Mouse (Mus musculus) fat pad, adult 2 months (tissue): ENCODE results near the gene Pusl1.

Experiments used
- DNase-seq: peaks from one replicate; pipeline ENCODE4 v3.0.0-alpha.2; 2011; ENCODE audit warnings: low read depth, low spot score; ENCODE audit errors: extremely low read depth

Pusl1 gene

GRCm38 (mm10) chr4:155887674-155888073, 3.9 kb downstream of the Pusl1 start:
- no peak for DNase-seq

GRCm38 (mm10) chr4:155886330-155886729, 5.3 kb downstream of the Pusl1 start:
- no peak for DNase-seq

DNA sequence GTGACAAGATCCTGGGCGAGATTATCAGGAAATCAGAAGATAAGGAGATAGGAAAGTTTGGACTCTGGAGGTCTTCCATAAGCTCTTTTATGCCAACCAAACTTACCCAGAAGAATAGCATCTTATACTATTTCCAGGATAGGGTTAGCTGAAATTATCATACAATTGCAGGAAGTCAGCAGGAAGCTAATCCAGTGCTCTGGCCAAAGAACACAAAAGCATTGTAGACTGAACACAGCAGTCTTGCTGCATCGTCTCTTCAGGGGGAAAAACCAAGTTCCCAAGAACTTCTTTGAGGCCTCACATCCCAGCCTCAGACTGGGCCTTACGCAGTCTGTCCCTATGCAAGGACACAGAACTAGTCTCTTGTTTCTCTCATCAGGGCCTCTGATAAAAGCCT, 8.0 kb downstream of the Pusl1 start:
- no peak for DNase-seq

GRCm38 (mm10) chr4:155871404-155871803, 20.2 kb downstream of the Pusl1 start:
- DNase-seq = no peak

DNA sequence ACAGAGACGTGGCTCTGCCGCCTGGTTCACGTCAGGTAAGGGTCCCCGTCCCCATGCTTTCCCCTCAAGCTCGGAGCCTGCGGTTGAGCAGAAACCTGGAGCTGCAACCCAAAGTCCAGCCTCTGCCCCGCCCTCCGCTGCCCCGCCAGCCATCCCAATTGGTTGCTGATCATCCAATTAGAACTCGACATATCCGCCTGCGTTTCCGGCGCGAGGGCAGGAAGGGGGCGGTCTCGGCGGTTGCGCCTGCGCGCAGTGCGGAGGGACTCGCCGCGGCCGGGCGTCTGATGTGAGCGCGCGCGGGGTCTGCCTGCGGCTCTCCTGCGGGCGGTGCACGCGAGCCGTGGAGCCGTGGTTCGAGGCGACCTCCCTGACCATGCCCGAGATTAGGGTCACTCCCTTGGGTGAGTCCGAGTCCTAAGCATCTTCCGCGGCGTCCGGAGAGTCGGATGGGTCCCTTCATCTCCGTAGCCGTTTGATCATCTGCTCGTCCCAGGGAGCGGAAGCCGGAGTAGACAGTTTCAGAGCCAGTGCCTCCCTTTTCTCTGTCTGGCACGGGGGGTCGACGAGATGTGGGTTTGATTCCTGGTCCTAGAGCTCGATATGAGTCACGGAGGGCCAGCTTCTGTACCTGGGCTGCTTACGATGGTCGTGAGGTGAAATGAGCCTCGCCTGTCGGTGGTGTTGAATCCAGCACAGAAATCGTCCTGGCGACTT, 22.1 kb downstream of the Pusl1 start, which contains the start of the genes Cptp and Ints11:
TSS of gene Cptp (minus strand) at position 124 of the 717 bp plus-strand sequence.
TSS of gene Ints11 (plus strand) at position 230 of the 717 bp plus-strand sequence.
- no peak for DNase-seq

DNA sequence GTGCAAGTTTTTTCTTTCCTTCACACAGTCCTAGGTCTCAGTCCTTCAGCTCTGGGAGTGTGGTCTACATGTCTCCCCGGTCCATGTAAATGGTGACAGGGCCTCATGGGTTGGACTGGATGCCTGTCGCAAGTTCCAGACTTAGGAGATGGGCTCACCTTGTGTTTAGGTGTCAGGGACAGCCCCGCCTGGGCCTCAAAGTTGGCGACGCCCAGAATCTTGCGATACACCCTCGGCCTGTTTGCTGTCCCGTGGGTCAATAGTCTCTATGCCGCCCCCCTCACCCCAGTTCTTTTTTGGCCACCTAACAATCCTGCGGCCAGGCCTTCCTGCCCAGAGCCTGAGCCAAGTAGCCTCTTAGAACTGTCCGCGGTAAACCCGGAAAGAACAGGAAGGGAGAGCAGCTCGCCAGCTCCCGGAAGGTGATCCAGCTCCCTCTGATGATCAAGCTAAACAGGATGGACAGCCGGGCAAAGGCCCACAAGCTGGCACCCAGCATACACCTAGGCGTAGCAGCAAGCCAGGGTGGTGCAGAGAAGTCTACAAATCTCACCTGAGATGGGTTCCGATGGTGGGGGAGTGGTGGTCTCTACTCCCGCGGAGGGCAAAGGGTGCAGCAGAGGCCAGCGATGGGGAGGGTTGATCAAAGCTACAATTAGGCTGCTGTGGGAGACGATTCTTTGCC, 22.8 kb downstream of the Pusl1 start:
- DNase-seq = no peak

DNA sequence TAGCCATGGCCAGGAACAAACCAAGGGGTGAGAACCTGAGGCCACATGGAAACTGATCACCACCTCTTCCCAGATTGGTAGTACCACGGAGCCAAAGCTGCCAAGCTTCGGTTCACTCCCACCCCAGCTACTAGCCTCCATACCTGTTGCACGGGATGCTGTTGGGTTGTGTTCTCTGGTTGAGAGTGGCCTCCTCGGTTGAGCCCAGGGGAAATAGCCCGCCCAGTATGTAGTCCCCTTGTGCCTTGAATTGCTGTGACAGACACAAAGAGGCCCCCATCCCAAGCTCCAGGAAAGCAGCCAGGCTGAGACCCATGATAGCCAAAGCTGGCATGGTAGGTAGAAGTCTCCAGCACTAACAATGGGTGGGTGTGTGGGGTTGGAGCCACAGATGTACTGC, 28.6 kb downstream of the Pusl1 start, which contains the start of gene Tas1r3:
TSS of gene Tas1r3 (minus strand) at position 362 of the 400 bp plus-strand sequence.
- DNase-seq = no peak

DNA sequence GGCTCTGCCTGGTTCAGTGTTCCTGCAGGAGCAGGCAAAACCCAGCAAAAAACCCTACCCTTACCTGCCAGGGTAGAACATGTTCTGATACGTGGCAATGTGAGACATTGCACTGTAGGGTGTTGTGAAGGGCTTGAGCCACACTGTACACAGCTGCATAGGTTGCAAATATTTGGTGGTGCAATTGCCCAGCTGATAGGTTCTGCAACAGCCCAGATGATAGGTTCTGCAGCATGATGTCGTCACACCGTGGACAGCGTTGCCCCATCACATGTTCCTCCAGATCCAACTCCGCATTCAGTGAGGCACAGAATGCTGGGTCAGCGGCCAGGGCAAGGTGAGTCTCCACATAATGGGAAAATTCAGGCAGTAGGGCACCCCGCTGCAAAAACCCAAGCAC, 29.8 kb downstream of the Pusl1 start:
- DNase-seq = no peak

GRCm38 (mm10) chr4:155859318-155859717, 32.3 kb downstream of the Pusl1 start:
- no peak for DNase-seq

- no peak for DNase-seq
Observed at GRCm38 (mm10) chr4:155856881-155857280, 34.7 kb downstream of the Pusl1 start.

DNA sequence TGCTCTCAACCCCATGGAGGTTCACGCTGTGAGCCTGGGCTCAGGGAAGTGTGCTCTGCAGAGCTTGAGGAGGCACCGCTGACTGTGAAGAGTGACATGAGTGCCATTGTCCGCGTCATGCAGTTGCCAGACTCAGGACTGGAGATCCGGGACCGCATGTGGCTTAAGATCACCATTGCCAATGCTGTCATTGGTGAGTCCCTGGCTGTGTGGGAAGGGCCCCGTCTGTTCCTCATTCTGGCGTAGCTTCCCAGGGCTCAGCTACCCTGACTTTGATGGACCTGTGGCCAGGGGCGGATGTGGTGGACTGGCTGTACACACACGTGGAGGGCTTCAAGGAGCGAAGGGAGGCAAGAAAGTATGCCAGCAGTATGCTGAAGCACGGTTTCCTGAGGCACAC, 35.5 kb downstream of the Pusl1 start:
- no peak for DNase-seq

GRCm38 (mm10) chr4:155854991-155855390, 36.6 kb downstream of the Pusl1 start:
- no peak for DNase-seq

GRCm38 (mm10) chr4:155853421-155853820, 38.2 kb downstream of the Pusl1 start:
- DNase-seq = no peak

- no peak for DNase-seq
Observed at GRCm38 (mm10) chr4:155851951-155852411, 39.6 kb downstream of the Pusl1 start.

DNA sequence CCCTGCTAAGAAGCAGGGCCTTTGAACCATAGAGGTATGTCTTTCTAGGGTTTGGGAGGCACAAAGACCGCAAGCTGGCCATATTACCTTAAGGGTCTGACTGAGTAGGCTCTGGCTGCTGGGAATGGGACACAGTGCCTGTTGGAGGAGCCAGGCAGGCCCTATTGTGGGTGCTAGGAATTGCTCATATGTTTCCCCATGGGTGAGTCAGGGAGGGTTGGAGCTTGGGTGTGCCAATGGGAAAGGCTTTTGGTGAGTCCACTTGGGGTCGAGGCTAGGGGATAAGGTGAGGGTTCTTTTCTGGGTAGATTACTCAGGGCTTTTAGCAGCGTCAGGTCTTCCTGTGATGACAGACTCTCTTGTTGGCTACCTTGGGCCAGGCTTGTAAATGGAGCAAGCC, 40.2 kb downstream of the Pusl1 start:
- DNase-seq = no peak

- no peak for DNase-seq
Observed at GRCm38 (mm10) chr4:155849792-155850451, 41.7 kb downstream of the Pusl1 start.

DNA sequence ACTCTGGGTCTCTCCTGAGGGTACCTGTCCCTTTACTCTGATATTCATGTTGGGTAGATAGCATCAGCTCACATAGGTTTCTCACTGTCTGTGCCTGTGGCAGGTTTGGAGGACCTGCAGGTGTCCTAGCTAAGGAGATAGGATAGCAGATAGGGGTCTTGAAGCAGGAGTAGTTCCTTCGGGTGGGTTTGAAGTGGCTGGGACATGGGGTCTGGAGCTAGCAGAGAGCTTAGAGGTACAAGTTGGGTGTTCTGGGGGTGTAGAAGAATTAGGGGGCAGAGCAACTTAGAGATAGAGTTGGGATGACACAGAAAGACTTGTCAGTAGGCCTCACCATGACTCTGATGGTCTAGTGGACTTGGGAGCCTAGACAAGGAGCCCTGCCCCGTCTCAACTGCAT, 42.2 kb downstream of the Pusl1 start:
- no peak for DNase-seq

GRCm38 (mm10) chr4:155848434-155849095, 43.0 kb downstream of the Pusl1 start:
- DNase-seq = no peak

GRCm38 (mm10) chr4:155847591-155848352, 43.8 kb downstream of the Pusl1 start:
- DNase-seq = no peak

GRCm38 (mm10) chr4:155846871-155847578, 44.6 kb downstream of the Pusl1 start, which contains the start of gene Dvl1:
Gene Dvl1 (plus strand): TSS chr4:155847402.
- DNase-seq = no peak
